Mouse (Mus musculus) CH12.LX (cell line): ENCODE measurements around the gene 2300002M23Rik. TPM values are rescaled to one million over a fixed set of nuclear protein-coding genes. Genes with fewer than 3 reads are reported as not detected.

Experiments used
- DNase-seq: peaks from one replicate; pipeline ENCODE4 v3.0.0-alpha.2; 2013; ENCODE audit errors: extremely low read depth
- H3K27ac ChIP-seq: 2 replicates; pipeline ENCODE4 v1.5.1; 2012; ENCODE audit warnings: low read depth, mild to moderate bottlenecking, control low read depth, moderate library complexity; ENCODE audit not compliant: insufficient read depth
- H3K27me3 ChIP-seq: replicated peaks from 2 replicates; pipeline ENCODE3; 2012; ENCODE audit warnings: inconsistent platforms
- H3K36me3 ChIP-seq, 2 experiments: replicated peaks in 1 of 2; 2 replicates each; pipeline versions ENCODE3 to v1.6.1; 2012; ENCODE audit warnings: inconsistent platforms in 1 of 2, low read length in 1 of 2, mild to moderate bottlenecking in 1 of 2, mixed read lengths in 1 of 2, moderate library complexity in 1 of 2; ENCODE audit not compliant: control insufficient read depth in 1 of 2, insufficient read depth in 1 of 2
- H3K4me1 ChIP-seq, 2 experiments: 2 replicates each; pipeline ENCODE4 v1.6.1; 2012; ENCODE audit warnings: inconsistent platforms in 1 of 2, moderate library complexity in 1 of 2; ENCODE audit not compliant: insufficient read depth in 2 of 2, control insufficient read depth in 1 of 2
- H3K4me2 ChIP-seq: 2 replicates; pipeline ENCODE4 v1.6.1; 2012; ENCODE audit warnings: low read depth, mild to moderate bottlenecking, control low read depth; ENCODE audit not compliant: poor library complexity, insufficient read depth, severe bottlenecking
- H3K4me3 ChIP-seq, 3 experiments: fragments of 150-350 bp in 1 of 3; sonication (generic) in 1 of 3; replicated peaks in 1 of 3; 2 replicates each; pipeline versions ENCODE3 to v1.5.1; 2011 to 2012; ENCODE audit warnings: low read depth in 2 of 3, low read length in 2 of 3, mild to moderate bottlenecking in 2 of 3, moderate library complexity in 2 of 3, control low read depth in 1 of 3, improper control_type of control experiment in 1 of 3, inconsistent platforms in 1 of 3, mixed read lengths in 1 of 3; ENCODE audit not compliant: poor library complexity in 1 of 3
- H3K79me2 ChIP-seq: replicated peaks from 2 replicates; pipeline ENCODE4 v1.6.1; 2012; ENCODE audit warnings: mild to moderate bottlenecking, moderate library complexity; ENCODE audit not compliant: control insufficient read depth, poor library complexity, insufficient read depth, severe bottlenecking; ENCODE audit errors: extremely low read depth
- H3K9ac ChIP-seq: 2 replicates; pipeline ENCODE4 v1.6.1; 2012; ENCODE audit warnings: low read depth, mild to moderate bottlenecking, control low read depth, moderate library complexity; ENCODE audit not compliant: insufficient read depth
- H3K9me3 ChIP-seq: replicated peaks from 2 replicates; pipeline ENCODE3; 2012; ENCODE audit warnings: low read length, inconsistent platforms, mixed read lengths
- CHD1 ChIP-seq: IDR thresholded peaks from 2 replicates; pipeline ENCODE4 v1.6.1; 2012; ENCODE audit warnings: low read depth, low read length, improper control_type of control experiment, inconsistent platforms
- CHD2 ChIP-seq: IDR thresholded peaks from 2 replicates; pipeline ENCODE4 v1.6.1; 2011; ENCODE audit warnings: low read length, improper control_type of control experiment
- CTCF ChIP-seq, 2 experiments: IDR thresholded peaks in 1 of 2; conservative IDR thresholded peaks in 1 of 2; 2 replicates each; pipeline ENCODE4 v1.5.1; 2011 to 2012; ENCODE audit warnings: low read depth in 2 of 2, low read length in 2 of 2, improper control_type of control experiment in 1 of 2, inconsistent platforms in 1 of 2, mild to moderate bottlenecking in 1 of 2, moderate library complexity in 1 of 2
- E2F4 ChIP-seq: IDR thresholded peaks from 2 replicates; pipeline ENCODE4 v1.6.1; 2011; ENCODE audit warnings: low read depth, low read length, improper control_type of control experiment; ENCODE audit not compliant: insufficient replicate concordance
- ELF1 ChIP-seq: IDR thresholded peaks from 2 replicates; pipeline ENCODE4 v1.6.1; 2014; ENCODE audit warnings: low read depth, mild to moderate bottlenecking, inconsistent platforms, low read length, improper control_type of control experiment
- EP300 ChIP-seq: IDR thresholded peaks from 2 replicates; pipeline ENCODE4 v1.6.1; 2011; ENCODE audit warnings: low read length, improper control_type of control experiment
- GABPA ChIP-seq: IDR thresholded peaks from 2 replicates; pipeline ENCODE4 v1.6.1; 2012; ENCODE audit warnings: low read depth, low read length, improper control_type of control experiment, inconsistent platforms; ENCODE audit not compliant: insufficient replicate concordance
- HCFC1 ChIP-seq: IDR thresholded peaks from 2 replicates; pipeline ENCODE4 v1.6.1; 2012; ENCODE audit warnings: low read depth, mild to moderate bottlenecking, inconsistent platforms, low read length, improper control_type of control experiment
- IRF4 ChIP-seq: IDR thresholded peaks from 2 replicates; pipeline ENCODE4 v1.6.1; 2014; ENCODE audit warnings: low read depth, mild to moderate bottlenecking, inconsistent platforms, low read length, improper control_type of control experiment
- JUN ChIP-seq: IDR thresholded peaks from 2 replicates; pipeline ENCODE4 v1.6.1; 2011; ENCODE audit warnings: low read depth, mild to moderate bottlenecking, low read length, improper control_type of control experiment, moderate library complexity; ENCODE audit not compliant: insufficient read depth
- JUND ChIP-seq: conservative IDR thresholded peaks from 2 replicates; pipeline ENCODE4 v1.6.1; 2011; ENCODE audit warnings: low read depth, low read length, improper control_type of control experiment
- KAT2A ChIP-seq: IDR thresholded peaks from 2 replicates; pipeline ENCODE4 v1.6.1; 2012; ENCODE audit warnings: low read length, improper control_type of control experiment, inconsistent platforms; ENCODE audit not compliant: insufficient replicate concordance
- MAFK ChIP-seq: IDR thresholded peaks from 2 replicates; pipeline ENCODE4 v1.6.1; 2011; ENCODE audit warnings: low read length, improper control_type of control experiment; ENCODE audit not compliant: insufficient replicate concordance
- MAX ChIP-seq: IDR thresholded peaks from 2 replicates; pipeline ENCODE4 v1.6.1; 2011; ENCODE audit warnings: low read length, improper control_type of control experiment
- MAZ ChIP-seq: IDR thresholded peaks from 2 replicates; pipeline ENCODE4 v1.6.1; 2012; ENCODE audit warnings: low read depth, mild to moderate bottlenecking, inconsistent platforms, low read length, improper control_type of control experiment, moderate library complexity
- MEF2A ChIP-seq: IDR thresholded peaks from 2 replicates; pipeline ENCODE4 v1.6.1; 2014; ENCODE audit warnings: low read depth, mild to moderate bottlenecking, inconsistent platforms, low read length, improper control_type of control experiment, borderline replicate concordance
- MXI1 ChIP-seq: IDR thresholded peaks from 2 replicates; pipeline ENCODE4 v1.6.1; 2011; ENCODE audit warnings: mild to moderate bottlenecking, low read depth, low read length, improper control_type of control experiment
- MYC ChIP-seq: IDR thresholded peaks from 2 replicates; pipeline ENCODE4 v1.6.1; 2011; ENCODE audit warnings: low read depth, mild to moderate bottlenecking, improper control_type of control experiment, low read length
- NELFE ChIP-seq: IDR thresholded peaks from 2 replicates; pipeline ENCODE4 v1.6.1; 2011; ENCODE audit warnings: low read depth, low read length, improper control_type of control experiment
- NRF1 ChIP-seq: IDR thresholded peaks from 2 replicates; pipeline ENCODE4 v1.6.1; 2014; ENCODE audit warnings: low read depth, mild to moderate bottlenecking, inconsistent platforms, low read length, improper control_type of control experiment, moderate library complexity
- RAD21 ChIP-seq: IDR thresholded peaks from 2 replicates; pipeline ENCODE4 v1.6.1; 2011; ENCODE audit warnings: low read depth, mild to moderate bottlenecking, low read length, improper control_type of control experiment, moderate library complexity
- RCOR1 ChIP-seq: conservative IDR thresholded peaks from 2 replicates; pipeline ENCODE4 v1.6.1; 2012; ENCODE audit warnings: low read depth, mild to moderate bottlenecking, inconsistent platforms, low read length, improper control_type of control experiment
- SIN3A ChIP-seq: IDR thresholded peaks from 2 replicates; pipeline ENCODE4 v1.6.1; 2012; ENCODE audit warnings: low read length, improper control_type of control experiment, inconsistent platforms
- SMC3 ChIP-seq: IDR thresholded peaks from 2 replicates; pipeline ENCODE4 v1.6.1; 2011; ENCODE audit warnings: low read depth, low read length, improper control_type of control experiment
- TBP ChIP-seq: conservative IDR thresholded peaks from 2 replicates; pipeline ENCODE4 v1.6.1; 2011; ENCODE audit warnings: low read depth, low read length, improper control_type of control experiment
- TCF12 ChIP-seq: IDR thresholded peaks from 2 replicates; pipeline ENCODE4 v1.6.1; 2014; ENCODE audit warnings: low read depth, mild to moderate bottlenecking, inconsistent platforms, low read length, improper control_type of control experiment
- UBTF ChIP-seq: IDR thresholded peaks from 2 replicates; pipeline ENCODE4 v1.6.1; 2012; ENCODE audit warnings: low read depth, mild to moderate bottlenecking, inconsistent platforms, low read length, improper control_type of control experiment, moderate library complexity
- USF1 ChIP-seq: IDR thresholded peaks from 2 replicates; pipeline ENCODE4 v1.6.1; 2014; ENCODE audit warnings: low read depth, mild to moderate bottlenecking, inconsistent platforms, low read length, improper control_type of control experiment
- USF2 ChIP-seq: conservative IDR thresholded peaks from 2 replicates; pipeline ENCODE4 v1.6.1; 2011; ENCODE audit warnings: low read depth, low read length, improper control_type of control experiment
- ZMIZ1 ChIP-seq: IDR thresholded peaks from 2 replicates; pipeline ENCODE4 v1.6.1; 2012; ENCODE audit warnings: low read depth, mild to moderate bottlenecking, inconsistent platforms, low read length, improper control_type of control experiment
- ZNF384 ChIP-seq: IDR thresholded peaks from 2 replicates; pipeline ENCODE4 v1.6.1; 2012; ENCODE audit warnings: low read depth, low read length, improper control_type of control experiment, inconsistent platforms
- dilution Hi-C: fragments of 300-500 bp; cut with MboI; formaldehyde crosslinking; loops from 2 replicates; pipeline ENCODE4 v1.14.3; 2020; ENCODE audit warnings: low sequenced_read_pairs; ENCODE audit not compliant: extremely low pct_unique_long_range_greater_than_20kb, extremely low pct_ligation_motif_present
- in situ Hi-C: fragments of 300-500 bp; cut with MboI; formaldehyde crosslinking; loops from 3 replicates; pipeline ENCODE4 v1.14.3; 2019; ENCODE audit warnings: low sequenced_read_pairs, low pct_ligation_motif_present, low pct_unique_long_range_greater_than_20kb, mixed read lengths
- polyA plus RNA-seq: library from polyadenylated mRNA; unstranded; fragments of >175 nt; gene quantifications from 2 replicates; pipeline ENCODE4 v1.2.1, GENCODE M21; 2012; ENCODE audit warnings: low read depth; ENCODE audit not compliant: insufficient read length
- total RNA-seq, 2 experiments: library from RNA; depleted of rRNA; stranded (reverse); fragments of 300-350 nt in 1 of 2; fragments of >200 nt in 1 of 2; gene quantifications; 2 replicates each; pipeline ENCODE4 v1.2.3; 2012 to 2014

Gene 2300002M23Rik
- total and polyA plus RNA-seq, 3 experiments = not detected

DNA sequence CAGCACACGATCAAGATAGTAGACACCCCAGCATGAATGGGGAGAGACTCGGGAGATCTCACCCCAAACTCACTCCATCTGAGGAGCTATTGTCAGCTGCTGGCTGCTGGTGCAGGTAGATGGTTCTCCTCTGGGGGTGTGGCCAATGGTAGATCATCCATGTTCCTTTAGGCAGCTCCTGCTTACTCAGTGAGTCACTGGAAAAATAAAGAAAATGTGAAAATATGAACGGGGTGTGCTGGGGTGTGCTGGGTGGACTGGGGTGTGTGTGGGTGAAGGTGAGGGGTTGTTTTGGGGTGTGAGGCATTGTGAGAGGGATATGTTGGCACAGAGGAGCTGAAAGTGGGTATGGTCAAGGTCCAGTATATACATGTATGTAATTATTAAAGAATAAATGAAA lies 30.1 kb downstream of the 2300002M23Rik start:
- dilution Hi-C loops = no loop called here

GRCm38 (mm10) chr17:35601249-35601648 lies 34.0 kb downstream of the 2300002M23Rik start, which contains the start of gene Sfta2:
Gene Sfta2, plus strand, starts transcription at chr17:35601549.
- in situ Hi-C loops = no loop called here
- Histone ChIP-seq H3K9me3 (peaks cover 6% of the 10 kb centered on the region), H3K27ac (no peak within 1 kb of the TSS), H3K4me3 (no peak within 1 kb of the TSS), H3K4me2 (no peak within 1 kb of the TSS), H3K36me3 (no peaks in the 10 kb centered on the region), H3K79me2 (no peaks in the 10 kb centered on the region), H3K9ac (no peak within 1 kb of the TSS), H3K27me3 (peaks cover 33% of the 10 kb centered on the region), H3K4me1 (peaks cover 0 to 6% of the 10 kb centered on the region in 2 experiments; a peak in 1 of 4 replicates)
- dilution Hi-C loops = no loop called here
- DNase-seq = no peak
- TF ChIP-seq RCOR1 (no peak), HCFC1 (no peak), MAX (no peak), MXI1 (no peak), NELFE (no peak), MEF2A (no peak), ELF1 (no peak), MAZ (no peak), ZNF384 (no peak), UBTF (no peak), CTCF (conservative IDR thresholded peaks at IDR 0.05 in 1 of 2, IDR thresholded peaks at IDR 0.05 in 1 of 2; ENCODE audit: low read depth in 2 of 2, low read length in 2 of 2) (no peak), MAFK (no peak), USF2 (no peak), E2F4 (no peak), IRF4 (no peak), SIN3A (no peak), TCF12 (no peak), CHD2 (no peak), GABPA (no peak)

More for the DNA sequence above, 30.1 kb downstream of the 2300002M23Rik start:
- no peak overlapping the region for H3K27ac ChIP-seq
- no peak for DNase-seq
- in situ Hi-C loops = no loop called here
- H3K9me3 ChIP-seq = peaks cover 6% of the 10 kb centered on the region
- TF ChIP-seq USF1 = no peak
- TF ChIP-seq EP300 = no peak
- no peak for TF ChIP-seq MEF2A
- no peak for TF ChIP-seq CHD2
- TF ChIP-seq JUND = no peak
- TF ChIP-seq CHD1 = no peak
- TF ChIP-seq CTCF (conservative IDR thresholded peaks at IDR 0.05 in 1 of 2, IDR thresholded peaks at IDR 0.05 in 1 of 2; ENCODE audit: low read depth in 2 of 2, low read length in 2 of 2) = no peak
- no peak for TF ChIP-seq TBP
- no peak for TF ChIP-seq JUN
- TF ChIP-seq USF2 = no peak
- no peak for TF ChIP-seq ZMIZ1
- TF ChIP-seq RAD21 = no peak
- no peak for TF ChIP-seq NRF1
- TF ChIP-seq SMC3 = no peak
- no peak for TF ChIP-seq MXI1
- TF ChIP-seq MYC = no peak
- TF ChIP-seq E2F4 = no peak
- TF ChIP-seq KAT2A = no peak
- no peak for TF ChIP-seq SIN3A
- TF ChIP-seq, all 38 proteins: peak for 0
- peaks cover 0 to 6% of the 10 kb centered on the region in 2 experiments; a peak in 1 of 4 replicates for H3K4me1 ChIP-seq
- no peak overlapping the region for H3K4me2 ChIP-seq
- no peaks in the 10 kb centered on the region for H3K79me2 ChIP-seq
- H3K4me3 ChIP-seq = no peak overlapping the region
- H3K9ac ChIP-seq = no peak overlapping the region
- no peaks in the 10 kb centered on the region for H3K36me3 ChIP-seq
- H3K27me3 ChIP-seq = peaks cover 35% of the 10 kb centered on the region
